Mouse (Mus musculus) heart, postnatal 0 days (tissue): ENCODE data around the gene Fam129a. TPM values are rescaled to one million over a fixed set of nuclear protein-coding genes. Genes with fewer than 3 reads are reported as not detected.

Experiments
- ATAC-seq: fragments of 200-750 bp; cut with Nextera tagmentation; 2 replicates; pipeline ENCODE4 v1.8.0; 2017; ENCODE audit warnings: low read depth, moderate number of reproducible peaks, moderate library complexity; ENCODE audit not compliant: insufficient read depth
- DNase-seq: peaks from one replicate; pipeline ENCODE4 v3.0.0-alpha.2; 2016; ENCODE audit warnings: low spot score
- H3K27ac ChIP-seq: fragments of 300-500 bp; sonication (generic); 2 replicates; pipeline ENCODE4 v1.5.1; 2014; ENCODE audit warnings: low read depth, mild to moderate bottlenecking
- H3K27me3 ChIP-seq: fragments of 300-500 bp; sonication (generic); 2 replicates; pipeline ENCODE4 v1.6.1; 2014; ENCODE audit warnings: low read length, mixed read lengths; ENCODE audit not compliant: control insufficient read depth, insufficient read depth
- H3K36me3 ChIP-seq: fragments of 300-500 bp; sonication (generic); replicated peaks from 2 replicates; pipeline ENCODE4 v1.6.1; 2014; ENCODE audit warnings: low read length, mixed read lengths; ENCODE audit not compliant: control insufficient read depth, insufficient read depth
- H3K4me1 ChIP-seq: fragments of 300-500 bp; sonication (generic); 2 replicates; pipeline ENCODE4 v1.6.1; 2014; ENCODE audit warnings: antibody characterized with exemption; ENCODE audit not compliant: control insufficient read depth, insufficient read depth
- H3K4me2 ChIP-seq: fragments of 300-500 bp; sonication (generic); 2 replicates; pipeline ENCODE4 v1.6.1; 2014; ENCODE audit warnings: low read depth, mild to moderate bottlenecking, low read length, moderate library complexity
- H3K4me3 ChIP-seq: fragments of 300-500 bp; sonication (generic); 2 replicates; pipeline ENCODE4 v1.5.1; 2014; ENCODE audit warnings: low read depth, low read length
- H3K9ac ChIP-seq: fragments of 300-500 bp; sonication (generic); replicated peaks from 2 replicates; pipeline ENCODE4 v1.6.1; 2014; ENCODE audit warnings: low read depth, low read length, mixed read lengths
- H3K9me3 ChIP-seq: fragments of 300-500 bp; sonication (generic); replicated peaks from 2 replicates; pipeline ENCODE4 v1.6.1; 2016; ENCODE audit warnings: low read length; ENCODE audit not compliant: control insufficient read depth
- CTCF ChIP-seq: IDR thresholded peaks from 2 replicates; pipeline ENCODE4 v1.5.1; 2016; ENCODE audit warnings: antibody characterized with exemption, control low read depth, low read depth
- EP300 ChIP-seq: IDR thresholded peaks from 2 replicates; pipeline ENCODE4 v1.6.1; 2016; ENCODE audit warnings: antibody characterized with exemption, low read depth
- WGBS: fragments of 180-500 bp; shearing (Covaris S2); extraction: QIAGEN DNeasy Blood & Tissue Kit; methylation state at CpG from one replicate; pipeline ENCODE4 v1.1.7; 2014; 5-methylcytosine and 5-hydroxymethylcytosine counted together
- polyA plus RNA-seq: library from polyadenylated mRNA; unstranded; fragments of >200 nt; fragmentation: Nextera tagmentation; extraction: Ambion mirVana; gene quantifications from 2 replicates; pipeline ENCODE4 v1.2.1, GENCODE M21; 2015
- total RNA-seq: library from RNA; depleted of rRNA; stranded (reverse); fragments of >200 nt; gene quantifications from 2 replicates; pipeline ENCODE4 v1.2.3, GENCODE M21; 2014; ENCODE audit warnings: low replicate concordance

Gene Fam129a
- total and polyA plus RNA-seq, 2 experiments from 2014 or later: 14.1 to 64.3 TPM

GRCm38 (mm10) chr1:151685666-151686309, 114.8 kb downstream of the Fam129a start:
- Histone ChIP-seq H3K9me3 (no peaks in the 10 kb centered on the region), H3K36me3 (no peaks in the 10 kb centered on the region), H3K9ac (no peak overlapping the region), H3K27ac (peak overlapping the region; percentile 72), H3K4me2 (no peak overlapping the region), H3K4me1 (peaks cover 37% of the 10 kb centered on the region), H3K27me3 (no peaks in the 10 kb centered on the region), H3K4me3 (no peak overlapping the region)
- WGBS: 34% methylated on average over 12 of the region's 12 CpGs
- DNase-seq (no peak), ATAC-seq (peak; percentile 27; the same call in 1 of the 2 replicates)
- peak; percentile 0; the same call in 1 of the 2 replicates for TF ChIP-seq CTCF
- TF ChIP-seq EP300: no peak

- peak; percentile 87 for DNase-seq
- peak overlapping the region; percentile 72 for H3K27ac ChIP-seq
- peaks cover 33% of the 10 kb centered on the region for H3K4me1 ChIP-seq
- no peak overlapping the region for H3K4me3 ChIP-seq
- H3K9ac ChIP-seq: no peak overlapping the region
- H3K9me3 ChIP-seq: no peaks in the 10 kb centered on the region
- peak overlapping the region; percentile 32; the same call in 1 of the 2 replicates for H3K4me2 ChIP-seq
- no peak for TF ChIP-seq CTCF
- TF ChIP-seq EP300: 0 out of 2 replicates have a peak, but pooled peaks have one; percentile 46
- ATAC-seq: peak; percentile 81
- 10% methylated on average over 8 of the region's 8 CpGs for WGBS
- H3K27me3 ChIP-seq: no peaks in the 10 kb centered on the region
- H3K36me3 ChIP-seq: no peaks in the 10 kb centered on the region
These were observed 115.7 kb downstream of the Fam129a start for GRCm38 (mm10) chr1:151686696-151687095.

- no peaks in the 10 kb centered on the region for H3K27me3 ChIP-seq
- H3K4me2 ChIP-seq: no peak overlapping the region
- TF ChIP-seq EP300: no peak
- no peak for TF ChIP-seq CTCF
- 70% methylated on average over 5 of the region's 5 CpGs for WGBS
- no peaks in the 10 kb centered on the region for H3K9me3 ChIP-seq
- no peak overlapping the region for H3K4me3 ChIP-seq
- H3K27ac ChIP-seq: no peak overlapping the region
- H3K36me3 ChIP-seq: no peaks in the 10 kb centered on the region
- H3K9ac ChIP-seq: no peak overlapping the region
- ATAC-seq (no peak), DNase-seq (no peak)
- peaks cover 33% of the 10 kb centered on the region for H3K4me1 ChIP-seq
These were observed 118.0 kb downstream of the Fam129a start for GRCm38 (mm10) chr1:151689032-151689431.

GRCm38 (mm10) chr1:151689561-151689960, 118.6 kb downstream of the Fam129a start:
- 63% methylated on average over 8 of the region's 8 CpGs for WGBS
- no peak overlapping the region for H3K27ac ChIP-seq

GRCm38 (mm10) chr1:151690061-151690460, 119.1 kb downstream of the Fam129a start:
- WGBS: 79% methylated on average over 6 of the region's 6 CpGs
- Histone ChIP-seq H3K36me3 (no peaks in the 10 kb centered on the region), H3K4me3 (no peak overlapping the region), H3K27ac (no peak overlapping the region), H3K4me2 (no peak overlapping the region), H3K27me3 (no peaks in the 10 kb centered on the region), H3K9me3 (no peaks in the 10 kb centered on the region), H3K4me1 (peaks cover 26% of the 10 kb centered on the region), H3K9ac (no peak overlapping the region)
- DNase-seq (no peak), ATAC-seq (no peak)
- TF ChIP-seq CTCF (no peak), EP300 (no peak)

More at GRCm38 (mm10) chr1:151689561-151689960, 118.6 kb downstream of the Fam129a start:
- H3K4me2 ChIP-seq: no peak overlapping the region
- DNase-seq (no peak), ATAC-seq (no peak)
- H3K9me3 ChIP-seq: no peaks in the 10 kb centered on the region
- H3K36me3 ChIP-seq: no peaks in the 10 kb centered on the region
- TF ChIP-seq CTCF (no peak), EP300 (no peak)
- peaks cover 31% of the 10 kb centered on the region for H3K4me1 ChIP-seq
- H3K4me3 ChIP-seq: no peak overlapping the region
- H3K27me3 ChIP-seq: no peaks in the 10 kb centered on the region
- no peak overlapping the region for H3K9ac ChIP-seq
